Mouse (Mus musculus): ENCODE measurements around the gene Gm12830. TPM values are rescaled to one million over a fixed set of nuclear protein-coding genes. Genes with fewer than 3 reads are reported as not detected.

Gene Gm12830
- polyA plus RNA-seq, 1 experiment from 2014 or later, result not detected

DNA sequence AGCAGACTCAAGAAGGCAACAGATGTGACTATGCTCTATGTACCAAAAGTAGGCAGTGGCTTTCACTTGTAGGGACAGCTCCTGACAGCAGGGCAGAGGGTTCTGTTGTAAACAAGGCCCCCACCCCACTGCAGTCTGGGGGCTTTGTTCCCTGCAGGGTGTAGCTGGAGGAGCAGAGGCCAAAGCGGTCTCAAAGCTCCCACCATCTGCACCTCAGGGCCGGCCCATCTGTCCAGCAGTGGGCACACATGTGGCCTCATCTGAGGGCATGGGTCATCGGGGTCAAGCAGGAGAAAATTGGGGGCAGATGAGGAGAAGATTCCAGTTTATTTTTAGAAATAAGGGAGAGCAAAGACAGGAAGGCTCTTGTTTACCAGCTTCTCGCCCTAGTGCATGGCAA lies 32.7 kb upstream of the Gm12830 start:
- H3K27me3 ChIP-seq (replicated peaks; ENCODE audit: control insufficient read depth, insufficient read depth, low read length), result peaks cover 4% of the 10 kb centered on the region
- H3K4me2 ChIP-seq (ENCODE audit: low read length), result no peak overlapping the region
- ATAC-seq, result no peak
- H3K4me3 ChIP-seq (replicated peaks; ENCODE audit: low read length), result no peak overlapping the region
- H3K9ac ChIP-seq (replicated peaks; ENCODE audit: low read depth, low read length), result no peak overlapping the region
- no peak overlapping the region for H3K27ac ChIP-seq (ENCODE audit: low read length)
- no peaks in the 10 kb centered on the region for H3K36me3 ChIP-seq (ENCODE audit: control insufficient read depth, insufficient read depth)
- H3K9me3 ChIP-seq (ENCODE audit: control insufficient read depth, low read length), result no peaks in the 10 kb centered on the region
- H3K4me1 ChIP-seq (replicated peaks; ENCODE audit: control insufficient read depth, insufficient read depth, low read length), result no peaks in the 10 kb centered on the region
- 68% methylated on average over 4 of the region's 4 CpGs for WGBS

DNA sequence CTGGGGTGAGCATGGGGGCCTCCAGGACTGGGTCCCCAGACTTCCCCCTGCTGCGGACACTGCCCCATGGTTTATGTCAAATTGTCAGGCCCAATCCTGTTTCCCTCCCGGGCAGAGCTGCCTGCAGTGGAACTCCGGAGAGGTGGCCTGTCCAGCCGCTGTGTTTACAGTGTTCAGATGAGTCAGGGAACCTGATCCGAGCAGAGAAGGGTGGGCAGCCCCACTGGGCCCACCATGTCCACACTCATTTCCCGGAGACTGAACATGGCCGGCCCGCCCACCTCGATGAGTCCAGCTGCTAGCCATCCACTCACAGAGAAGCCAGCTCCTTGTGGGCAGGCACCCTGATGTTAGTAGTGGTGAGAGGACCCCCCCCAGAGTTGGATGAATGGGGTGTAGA lies 29.9 kb upstream of the Gm12830 start:
- no peak overlapping the region for H3K4me2 ChIP-seq (ENCODE audit: low read length)
- H3K9ac ChIP-seq (replicated peaks; ENCODE audit: low read depth, low read length), result no peak overlapping the region
- no peak overlapping the region for H3K4me3 ChIP-seq (replicated peaks; ENCODE audit: low read length)
- H3K36me3 ChIP-seq (ENCODE audit: control insufficient read depth, insufficient read depth), result no peaks in the 10 kb centered on the region
- no peaks in the 10 kb centered on the region for H3K9me3 ChIP-seq (ENCODE audit: control insufficient read depth, low read length)
- peaks cover 19% of the 10 kb centered on the region for H3K27me3 ChIP-seq (replicated peaks; ENCODE audit: control insufficient read depth, insufficient read depth, low read length)
- no peak overlapping the region for H3K27ac ChIP-seq (ENCODE audit: low read length)
- no peak for ATAC-seq
- WGBS, result 84% methylated on average over 9 of the region's 9 CpGs
- H3K4me1 ChIP-seq (replicated peaks; ENCODE audit: control insufficient read depth, insufficient read depth, low read length), result no peaks in the 10 kb centered on the region

DNA sequence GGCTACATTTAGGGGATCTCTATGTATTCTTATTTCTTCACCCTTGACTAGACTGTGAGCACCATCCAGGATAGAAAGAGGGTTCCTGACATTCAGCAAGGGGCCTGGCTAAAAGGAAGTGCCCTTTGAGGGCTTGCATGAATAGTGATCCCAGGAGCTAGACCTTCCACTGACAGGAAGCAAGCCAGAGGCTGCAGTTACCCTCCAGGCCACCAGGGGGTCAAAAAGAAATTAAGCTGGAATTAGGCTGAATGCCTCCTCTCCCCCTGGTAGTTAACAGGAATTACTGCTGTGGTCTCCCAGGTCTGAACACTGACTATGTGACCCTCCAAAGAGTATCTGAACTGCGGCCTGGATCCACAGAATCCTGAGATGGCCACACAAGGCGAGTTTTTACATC lies 27.7 kb upstream of the Gm12830 start:
- Histone ChIP-seq H3K4me2 (ENCODE audit: low read length) (no peak overlapping the region), H3K4me3 (replicated peaks; ENCODE audit: low read length) (no peak overlapping the region), H3K36me3 (ENCODE audit: control insufficient read depth, insufficient read depth) (no peaks in the 10 kb centered on the region), H3K9ac (replicated peaks; ENCODE audit: low read depth, low read length) (no peak overlapping the region), H3K4me1 (replicated peaks; ENCODE audit: control insufficient read depth, insufficient read depth, low read length) (no peaks in the 10 kb centered on the region), H3K27ac (ENCODE audit: low read length) (no peak overlapping the region), H3K27me3 (replicated peaks; ENCODE audit: control insufficient read depth, insufficient read depth, low read length) (peaks cover 32% of the 10 kb centered on the region), H3K9me3 (ENCODE audit: control insufficient read depth, low read length) (no peaks in the 10 kb centered on the region)
- no peak for ATAC-seq
- 91% methylated on average over 2 of the region's 2 CpGs for WGBS

DNA sequence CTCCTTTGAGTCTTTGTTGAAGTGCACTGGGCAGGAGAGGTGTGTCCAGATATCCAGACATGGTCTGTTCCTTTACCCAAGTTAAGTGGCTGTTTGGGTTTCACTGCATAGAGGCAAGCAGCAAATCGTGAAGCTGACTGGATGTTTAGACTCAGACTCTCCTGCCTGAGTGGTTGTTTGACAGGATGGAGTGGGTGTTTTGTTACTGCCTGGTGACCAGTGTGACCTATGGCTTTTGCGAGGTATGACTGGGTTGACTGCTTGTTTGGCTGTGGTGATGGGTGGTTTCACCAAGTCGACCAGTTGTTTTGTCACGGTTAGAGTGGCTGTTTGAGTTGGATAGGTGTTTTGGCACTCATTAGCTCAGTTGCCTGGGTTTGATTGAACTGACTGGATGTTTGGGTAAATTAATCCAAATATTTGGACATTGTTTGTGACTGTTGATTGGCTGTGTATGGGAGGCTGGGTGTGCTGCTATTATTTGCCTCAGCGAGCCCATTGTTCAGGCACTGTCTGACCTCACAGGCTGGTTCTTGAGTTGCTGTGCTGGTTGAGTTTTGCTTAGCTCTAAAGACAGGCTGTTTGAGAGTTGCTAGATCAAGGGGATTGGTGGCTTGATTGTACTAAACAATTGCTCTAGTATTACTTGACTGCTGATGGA lies 24.1 kb upstream of the Gm12830 start:
- peak; percentile 36; the same call in 1 of the 2 replicates for ATAC-seq
- Histone ChIP-seq H3K9me3 (ENCODE audit: control insufficient read depth, low read length) (no peaks in the 10 kb centered on the region), H3K9ac (replicated peaks; ENCODE audit: low read depth, low read length) (no peak overlapping the region), H3K36me3 (ENCODE audit: control insufficient read depth, insufficient read depth) (no peaks in the 10 kb centered on the region), H3K27ac (ENCODE audit: low read length) (no peak overlapping the region), H3K4me3 (replicated peaks; ENCODE audit: low read length) (no peak overlapping the region), H3K27me3 (replicated peaks; ENCODE audit: control insufficient read depth, insufficient read depth, low read length) (peaks cover 57% of the 10 kb centered on the region), H3K4me1 (replicated peaks; ENCODE audit: control insufficient read depth, insufficient read depth, low read length) (no peaks in the 10 kb centered on the region), H3K4me2 (ENCODE audit: low read length) (no peak overlapping the region)
- WGBS, result 19% methylated on average over 5 of the region's 5 CpGs

DNA sequence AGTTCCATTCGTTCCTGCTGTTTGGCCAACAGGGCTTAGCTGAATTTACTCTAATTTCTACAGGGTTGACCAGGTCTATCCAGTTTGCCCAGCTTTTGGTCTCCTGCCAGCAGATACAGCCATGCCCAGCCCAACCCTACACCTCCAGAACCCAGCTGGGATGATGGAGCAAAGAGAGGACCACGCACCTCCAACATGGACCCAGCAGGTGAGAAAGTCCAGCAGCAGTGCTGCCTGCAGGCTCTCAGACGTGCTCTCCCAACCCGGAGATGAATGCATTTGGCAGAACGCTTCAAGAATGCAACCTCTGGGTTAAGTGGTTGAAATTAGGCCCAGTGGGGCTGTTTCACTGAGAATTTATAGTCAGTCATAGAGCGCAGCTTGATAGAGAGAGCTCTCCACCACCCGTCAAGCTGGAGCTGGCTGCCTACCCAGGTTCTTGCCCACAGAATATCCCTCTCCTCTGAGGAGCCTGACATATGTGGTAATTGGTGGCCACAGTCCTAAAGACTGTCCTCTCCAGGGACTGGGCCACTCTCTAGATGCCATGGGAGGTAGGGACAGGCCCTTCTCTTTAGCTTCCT lies 23.4 kb upstream of the Gm12830 start:
- Histone ChIP-seq H3K4me2 (ENCODE audit: low read length) (no peak overlapping the region), H3K27me3 (replicated peaks; ENCODE audit: control insufficient read depth, insufficient read depth, low read length) (peaks cover 61% of the 10 kb centered on the region), H3K4me3 (replicated peaks; ENCODE audit: low read length) (no peak overlapping the region), H3K4me1 (replicated peaks; ENCODE audit: control insufficient read depth, insufficient read depth, low read length) (no peaks in the 10 kb centered on the region), H3K27ac (ENCODE audit: low read length) (no peak overlapping the region), H3K9ac (replicated peaks; ENCODE audit: low read depth, low read length) (no peak overlapping the region), H3K36me3 (ENCODE audit: control insufficient read depth, insufficient read depth) (no peaks in the 10 kb centered on the region), H3K9me3 (ENCODE audit: control insufficient read depth, low read length) (no peaks in the 10 kb centered on the region)
- ATAC-seq, result no peak
- WGBS, result 67% methylated on average over 7 of the region's 7 CpGs

DNA sequence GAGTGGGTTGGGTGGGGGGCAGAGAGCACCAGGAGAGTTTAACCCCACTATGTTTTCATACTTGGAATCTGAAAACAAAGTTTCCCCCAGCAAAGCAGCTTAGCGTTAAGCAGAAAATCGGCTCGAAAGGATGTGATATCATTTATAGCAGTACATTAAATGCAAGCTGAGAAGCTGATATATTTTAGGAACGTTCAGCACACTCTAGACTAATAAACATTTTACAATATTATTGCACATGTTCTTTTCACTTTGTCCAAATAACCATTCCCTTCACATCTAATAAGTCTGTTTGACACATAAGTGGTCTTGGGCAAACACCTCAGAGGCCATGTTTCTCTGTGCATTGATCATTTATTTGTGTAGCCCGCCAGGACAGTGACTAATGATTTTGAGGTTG lies 17.4 kb upstream of the Gm12830 start:
- Histone ChIP-seq H3K4me3 (replicated peaks; ENCODE audit: low read length) (no peak overlapping the region), H3K27me3 (replicated peaks; ENCODE audit: control insufficient read depth, insufficient read depth, low read length) (peaks cover 33% of the 10 kb centered on the region), H3K4me1 (replicated peaks; ENCODE audit: control insufficient read depth, insufficient read depth, low read length) (no peaks in the 10 kb centered on the region), H3K9me3 (ENCODE audit: control insufficient read depth, low read length) (no peaks in the 10 kb centered on the region), H3K36me3 (ENCODE audit: control insufficient read depth, insufficient read depth) (no peaks in the 10 kb centered on the region), H3K27ac (ENCODE audit: low read length) (no peak overlapping the region), H3K4me2 (ENCODE audit: low read length) (no peak overlapping the region), H3K9ac (replicated peaks; ENCODE audit: low read depth, low read length) (no peak overlapping the region)
- WGBS, result 87% methylated on average over 5 of the region's 5 CpGs
- ATAC-seq, result no peak

DNA sequence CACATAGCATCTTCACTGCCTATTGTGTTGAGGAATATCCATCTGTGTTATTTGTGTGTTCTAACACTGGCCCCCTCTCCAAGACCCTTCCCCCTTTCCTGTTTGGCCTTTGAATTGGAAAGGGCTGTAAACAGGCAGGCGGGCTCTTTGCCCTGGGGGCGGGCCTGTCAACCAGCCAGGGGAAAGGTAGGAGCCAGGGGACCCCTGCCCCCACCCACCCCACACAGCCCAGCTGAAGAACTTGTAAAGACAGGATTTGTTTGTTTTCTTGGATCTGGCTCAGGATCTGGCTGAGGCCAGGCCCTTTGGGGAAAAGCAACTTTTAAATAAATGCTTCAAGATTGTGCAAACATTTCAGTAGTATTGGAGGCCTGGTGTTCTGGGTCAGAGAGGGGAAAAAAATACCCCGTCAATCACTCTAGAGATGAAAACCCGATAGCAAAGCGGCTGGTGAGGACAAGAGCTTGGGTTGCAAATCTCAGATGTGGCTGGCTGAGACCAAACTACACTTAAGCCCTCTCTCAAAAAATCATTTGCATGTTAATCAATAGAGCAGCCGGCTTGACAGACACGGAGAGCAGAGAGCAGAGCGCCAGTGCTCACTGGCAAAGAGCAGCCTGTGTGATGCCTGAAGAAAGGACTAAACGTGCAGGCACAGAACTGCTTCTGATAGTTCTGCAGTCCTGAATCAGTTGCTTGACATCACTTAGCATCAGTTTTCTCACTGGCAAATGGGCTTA lies 2.4 kb upstream of the Gm12830 start:
- Histone ChIP-seq H3K9me3 (ENCODE audit: control insufficient read depth, low read length) (no peaks in the 10 kb centered on the region), H3K27ac (ENCODE audit: low read length) (no peak overlapping the region), H3K4me1 (replicated peaks; ENCODE audit: control insufficient read depth, insufficient read depth, low read length) (peaks cover 22% of the 10 kb centered on the region), H3K36me3 (ENCODE audit: control insufficient read depth, insufficient read depth) (no peaks in the 10 kb centered on the region), H3K27me3 (replicated peaks; ENCODE audit: control insufficient read depth, insufficient read depth, low read length) (peaks cover 49% of the 10 kb centered on the region), H3K4me2 (ENCODE audit: low read length) (no peak overlapping the region), H3K9ac (replicated peaks; ENCODE audit: low read depth, low read length) (no peak overlapping the region), H3K4me3 (replicated peaks; ENCODE audit: low read length) (no peak overlapping the region)
- peak; percentile 63 for ATAC-seq
- 7% methylated on average over 9 of the region's 9 CpGs for WGBS

DNA sequence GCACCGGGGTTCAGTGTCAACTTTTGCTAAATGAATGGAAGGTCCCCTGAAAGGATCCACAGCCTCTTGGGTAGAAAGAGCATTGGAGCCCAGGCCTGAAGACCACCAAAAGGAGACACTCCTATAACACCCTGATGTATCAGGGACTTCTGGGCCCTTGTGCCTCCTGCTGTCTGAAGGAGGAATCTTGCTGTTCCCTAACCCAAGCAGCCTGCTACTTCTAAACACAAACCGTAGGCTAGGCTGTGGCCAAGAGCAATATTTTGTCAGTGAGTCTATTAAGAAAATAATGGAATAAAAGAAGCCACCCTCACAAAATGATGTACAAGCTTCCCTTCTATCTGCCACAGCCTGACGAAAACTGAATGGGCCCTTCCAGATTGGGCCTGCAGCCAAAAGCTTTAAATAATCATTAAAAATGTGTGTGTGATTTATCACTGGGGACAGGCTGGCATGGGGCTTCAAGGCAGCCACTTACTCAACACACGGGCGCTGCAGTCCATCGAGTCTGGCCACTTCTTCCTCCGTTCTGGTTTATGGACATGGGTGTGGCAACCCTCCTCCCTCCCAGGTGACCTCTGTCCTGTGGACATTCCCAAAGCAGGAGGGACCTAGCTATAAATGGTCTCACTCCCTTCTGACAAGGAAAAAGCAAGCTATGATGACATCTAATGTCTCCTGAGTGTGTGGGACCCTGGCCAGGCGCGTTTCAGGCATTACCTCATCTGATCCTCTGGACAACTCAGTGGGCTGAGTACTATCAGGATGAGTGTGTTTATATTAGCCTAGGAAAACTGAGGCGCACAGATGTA lies 13.5 kb downstream of the Gm12830 start:
- H3K9me3 ChIP-seq (ENCODE audit: control insufficient read depth, low read length), result no peaks in the 10 kb centered on the region
- H3K9ac ChIP-seq (replicated peaks; ENCODE audit: low read depth, low read length), result no peak overlapping the region
- H3K4me1 ChIP-seq (replicated peaks; ENCODE audit: control insufficient read depth, insufficient read depth, low read length), result no peaks in the 10 kb centered on the region
- no peak overlapping the region for H3K4me2 ChIP-seq (ENCODE audit: low read length)
- no peaks in the 10 kb centered on the region for H3K36me3 ChIP-seq (ENCODE audit: control insufficient read depth, insufficient read depth)
- H3K27ac ChIP-seq (ENCODE audit: low read length), result no peak overlapping the region
- H3K27me3 ChIP-seq (replicated peaks; ENCODE audit: control insufficient read depth, insufficient read depth, low read length), result 0 out of 2 replicates have a peak, but pooled peaks cover 8% of the 10 kb centered on the region
- WGBS, result 71% methylated on average over 10 of the region's 10 CpGs
- no peak for ATAC-seq
- H3K4me3 ChIP-seq (replicated peaks; ENCODE audit: low read length), result no peak overlapping the region

DNA sequence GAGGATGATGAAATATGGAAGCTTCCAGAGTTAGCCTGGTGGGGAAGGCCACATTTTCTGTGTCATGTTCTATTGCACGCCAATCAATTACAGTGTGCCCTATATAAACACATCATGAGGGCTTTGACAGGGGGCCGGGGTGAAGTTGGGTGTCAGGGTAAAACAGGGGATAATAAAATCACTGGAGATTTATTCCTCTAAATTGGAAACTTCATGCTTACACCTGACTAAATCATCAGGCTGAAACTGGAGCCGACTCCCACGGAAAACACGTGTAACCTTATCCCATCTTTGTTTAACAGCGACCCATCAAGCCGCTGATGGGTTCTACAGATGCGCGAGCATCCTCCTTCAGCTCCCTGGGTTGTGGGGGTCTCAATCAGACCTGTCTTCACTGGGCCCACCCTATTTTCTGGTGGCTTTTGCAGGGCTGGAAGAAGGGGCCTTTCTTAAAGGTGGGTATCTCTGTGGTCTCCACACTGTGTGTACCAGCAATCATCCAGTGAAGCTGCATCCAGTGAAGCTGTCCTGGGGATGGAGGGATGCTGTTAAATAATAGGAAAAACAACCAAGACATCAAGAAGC lies 19.9 kb downstream of the Gm12830 start:
- Histone ChIP-seq H3K27me3 (replicated peaks; ENCODE audit: control insufficient read depth, insufficient read depth, low read length) (peaks cover 36% of the 10 kb centered on the region), H3K4me2 (ENCODE audit: low read length) (no peak overlapping the region), H3K4me1 (replicated peaks; ENCODE audit: control insufficient read depth, insufficient read depth, low read length) (peaks cover 8% of the 10 kb centered on the region), H3K9ac (replicated peaks; ENCODE audit: low read depth, low read length) (no peak overlapping the region), H3K36me3 (ENCODE audit: control insufficient read depth, insufficient read depth) (no peaks in the 10 kb centered on the region), H3K9me3 (ENCODE audit: control insufficient read depth, low read length) (peaks cover 2% of the 10 kb centered on the region; the same call in 1 of the 2 replicates), H3K4me3 (replicated peaks; ENCODE audit: low read length) (no peak overlapping the region), H3K27ac (ENCODE audit: low read length) (no peak overlapping the region)
- 61% methylated on average over 9 of the region's 9 CpGs for WGBS
- no peak for ATAC-seq
